Mouse (Mus musculus): ENCODE measurements at regions not wholly inside any gene's neighbourhood (a gene's known extent, or its start where the extent isn't known, plus 50 kb on each side); places are given as distances from the start of the nearest gene placed in this dataset.

GRCm38 (mm10) chr13:99088285-99088684, 96.3 kb upstream of the Zfp366 start:
- no peaks in the 10 kb centered on the region for H3K36me3 ChIP-seq (replicated peaks in 1 of 2; ENCODE audit: control insufficient read depth in 1 of 2, insufficient read depth in 1 of 2, low read length in 1 of 2)
- in situ Hi-C loops (cut with MboI; ENCODE audit: low pct_ligation_motif_present, low pct_unique_long_range_greater_than_20kb, low sequenced_read_pairs): no loop called here
- no peak overlapping the region for H3K27ac ChIP-seq (ENCODE audit: insufficient read depth, low read depth)
- no peak overlapping the region for H3K4me3 ChIP-seq (replicated peaks in 1 of 3; ENCODE audit: low read depth in 2 of 3, low read length in 2 of 3, poor library complexity in 1 of 3)
- no peak overlapping the region for H3K9ac ChIP-seq (ENCODE audit: insufficient read depth, low read depth)
- DNase-seq (ENCODE audit: extremely low read depth): no peak
- peaks cover 1% of the 10 kb centered on the region for H3K27me3 ChIP-seq (replicated peaks)
- TF ChIP-seq ETS1 (conservative IDR thresholded peaks at IDR 0.05; ENCODE audit: low read depth, low read length): no peak
- TF ChIP-seq MAZ (IDR thresholded peaks at IDR 0.05; ENCODE audit: low read depth, low read length): no peak
- TF ChIP-seq ZMIZ1 (IDR thresholded peaks at IDR 0.05; ENCODE audit: low read depth, low read length): no peak
- no peak for TF ChIP-seq CHD1 (IDR thresholded peaks at IDR 0.05; ENCODE audit: low read depth, low read length)
- no peak for TF ChIP-seq ELF1 (IDR thresholded peaks at IDR 0.05; ENCODE audit: low read depth, low read length)
- TF ChIP-seq SMC3 (IDR thresholded peaks at IDR 0.05; ENCODE audit: low read depth, low read length): no peak
- no peak for TF ChIP-seq POLR2A (IDR thresholded peaks at IDR 0.05; ENCODE audit: low read depth, low read length)
- no peak for TF ChIP-seq MXI1 (IDR thresholded peaks at IDR 0.05; ENCODE audit: low read depth, low read length)
- TF ChIP-seq POLR2AphosphoS2 (IDR thresholded peaks at IDR 0.05; ENCODE audit: low read depth, low read length): no peak
- no peak for TF ChIP-seq MYC (IDR thresholded peaks at IDR 0.05; ENCODE audit: low read depth, low read length)
- TF ChIP-seq SIN3A (IDR thresholded peaks at IDR 0.05; ENCODE audit: low read length): no peak
- TF ChIP-seq TBP (conservative IDR thresholded peaks at IDR 0.05; ENCODE audit: low read depth, low read length): no peak
- no peak for TF ChIP-seq BHLHE40 (IDR thresholded peaks at IDR 0.05; ENCODE audit: low read depth, low read length)
- dilution Hi-C loops (cut with MboI; ENCODE audit: extremely low pct_ligation_motif_present, extremely low pct_unique_long_range_greater_than_20kb, low sequenced_read_pairs): no loop called here
- no peaks in the 10 kb centered on the region for H3K9me3 ChIP-seq (replicated peaks; ENCODE audit: low read length)
- H3K4me2 ChIP-seq (ENCODE audit: insufficient read depth, low read depth, poor library complexity, severe bottlenecking): no peak overlapping the region
- no peaks in the 10 kb centered on the region for H3K79me2 ChIP-seq (replicated peaks; ENCODE audit: control insufficient read depth, extremely low read depth, insufficient read depth, poor library complexity, severe bottlenecking)
- H3K4me1 ChIP-seq (ENCODE audit: control insufficient read depth in 1 of 2, insufficient read depth in 2 of 2): peaks cover 2 to 3% of the 10 kb centered on the region in 2 experiments; a peak in 3 of 4 replicates

GRCm38 (mm10) chr13:99079331-99079761, 95.0 kb upstream of the 1700024P04Rik start:
- Histone ChIP-seq H3K4me3 (replicated peaks in 1 of 3; ENCODE audit: low read depth in 2 of 3, low read length in 2 of 3, poor library complexity in 1 of 3) (no peak overlapping the region), H3K36me3 (replicated peaks in 1 of 2; ENCODE audit: control insufficient read depth in 1 of 2, insufficient read depth in 1 of 2, low read length in 1 of 2) (no peaks in the 10 kb centered on the region), H3K27ac (ENCODE audit: insufficient read depth, low read depth) (no peak overlapping the region), H3K27me3 (replicated peaks) (no peaks in the 10 kb centered on the region), H3K9ac (ENCODE audit: insufficient read depth, low read depth) (no peak overlapping the region), H3K4me1 (ENCODE audit: control insufficient read depth in 1 of 2, insufficient read depth in 2 of 2) (no peaks in the 10 kb centered on the region), H3K4me2 (ENCODE audit: insufficient read depth, low read depth, poor library complexity, severe bottlenecking) (no peak overlapping the region), H3K9me3 (replicated peaks; ENCODE audit: low read length) (no peaks in the 10 kb centered on the region), H3K79me2 (replicated peaks; ENCODE audit: control insufficient read depth, extremely low read depth, insufficient read depth, poor library complexity, severe bottlenecking) (no peaks in the 10 kb centered on the region)
- dilution Hi-C loops (cut with MboI; ENCODE audit: extremely low pct_ligation_motif_present, extremely low pct_unique_long_range_greater_than_20kb, low sequenced_read_pairs): no loop called here
- TF ChIP-seq JUN (IDR thresholded peaks at IDR 0.05; ENCODE audit: insufficient read depth, low read depth, low read length): no peak
- no peak for TF ChIP-seq KAT2A (IDR thresholded peaks at IDR 0.05; ENCODE audit: insufficient replicate concordance, low read length)
- no peak for TF ChIP-seq NELFE (IDR thresholded peaks at IDR 0.05; ENCODE audit: low read depth, low read length)
- TF ChIP-seq EP300 (IDR thresholded peaks at IDR 0.05; ENCODE audit: low read length): no peak
- no peak for TF ChIP-seq TBP (conservative IDR thresholded peaks at IDR 0.05; ENCODE audit: low read depth, low read length)
- no peak for TF ChIP-seq MXI1 (IDR thresholded peaks at IDR 0.05; ENCODE audit: low read depth, low read length)
- TF ChIP-seq HCFC1 (IDR thresholded peaks at IDR 0.05; ENCODE audit: low read depth, low read length): no peak
- in situ Hi-C loops (cut with MboI; ENCODE audit: low pct_ligation_motif_present, low pct_unique_long_range_greater_than_20kb, low sequenced_read_pairs): no loop called here
- DNase-seq (ENCODE audit: extremely low read depth): no peak
